In genomic region chr2:126520828-126521227, GRCm38 (mm10) we compare ENCODE assay signal across 10 mouse cellular contexts. TPM values are rescaled to one million over a fixed set of nuclear protein-coding genes. Genes with fewer than 3 reads are reported as not detected.
DNase-seq lines count a peak whose midpoint lies in the region; ATAC-seq and TF ChIP-seq lines count a peak whose summit lies in the region.
"Had no signal": no experiment of that assay in that cellular context is flagged by ENCODE, and none has a peak within 500 bp of the region (broad histone marks: within the 10 kb centered on the region; RNA-seq: fewer than 3 reads in every experiment).

No protein-coding gene starts in this region.

- peak; percentile 61 for ATAC-seq in activated CD4-positive, CD25-positive, alpha-beta regulatory T cell, adult 4 months
- peak; percentile 65; the same call in 1 of the 2 replicates for ATAC-seq in hindbrain, embryonic 15.5 days (ENCODE audit: low FRiP score, low read depth)

- no peaks in the 10 kb centered on the region for H3K9me3 ChIP-seq in hindbrain, embryonic 15.5 days
- H3K9me3 ChIP-seq: embryonic facial prominence, embryonic 15.5 days; lung, embryonic 15.5 days had no signal

- TF ChIP-seq POLR2A in kidney, adult 2 months (IDR thresholded peaks at IDR 0.05; ENCODE audit: low read depth, low read length): no peak

- H3K4me1 ChIP-seq in kidney, adult 2 months (ENCODE audit: control insufficient read depth, insufficient read depth, low read length): peaks cover 16% of the 10 kb centered on the region
- H3K4me1 ChIP-seq in hindbrain, embryonic 15.5 days (replicated peaks): no peaks in the 10 kb centered on the region
- H3K4me1 ChIP-seq: embryonic facial prominence, embryonic 15.5 days; lung, embryonic 15.5 days had no signal

- 11% methylated on average over 7 of the region's 7 CpGs for whole genome bisulfite sequencing in kidney, adult 2 months
- WGBS in hindbrain, embryonic 15.5 days: 13% methylated on average over 7 of the region's 7 CpGs

- no peak overlapping the region for H3K27ac ChIP-seq in kidney, adult 2 months (ENCODE audit: insufficient read depth, low read depth, low read length)
- no peak overlapping the region for H3K27ac ChIP-seq in hindbrain, embryonic 15.5 days (replicated peaks)
- H3K27ac ChIP-seq: embryonic facial prominence, embryonic 15.5 days; lung, embryonic 15.5 days had no signal

- H3K36me3 ChIP-seq in kidney, adult 2 months (ENCODE audit: control insufficient read depth, insufficient read depth, low read length): no peaks in the 10 kb centered on the region
- no peaks in the 10 kb centered on the region for H3K36me3 ChIP-seq in hindbrain, embryonic 15.5 days
- H3K36me3 ChIP-seq: embryonic facial prominence, embryonic 15.5 days; lung, embryonic 15.5 days had no signal

- no peaks in the 10 kb centered on the region for H3K27me3 ChIP-seq in kidney, adult 2 months (replicated peaks; ENCODE audit: control insufficient read depth, insufficient read depth, low read length)
- no peaks in the 10 kb centered on the region for H3K27me3 ChIP-seq in hindbrain, embryonic 15.5 days
- H3K27me3 ChIP-seq: embryonic facial prominence, embryonic 15.5 days; lung, embryonic 15.5 days had no signal

- H3K4me3 ChIP-seq in kidney, adult 2 months (ENCODE audit: insufficient read depth, low read depth, low read length): no peak overlapping the region
- H3K4me3 ChIP-seq in hindbrain, embryonic 15.5 days: no peak overlapping the region
- H3K4me3 ChIP-seq: embryonic facial prominence, embryonic 15.5 days; lung, embryonic 15.5 days had no signal

- no peak overlapping the region for H3K9ac ChIP-seq in hindbrain, embryonic 15.5 days
- H3K9ac ChIP-seq: embryonic facial prominence, embryonic 15.5 days; lung, embryonic 15.5 days had no signal

- 0 out of 2 replicates have a peak, but pooled peaks have one; percentile 10 for TF ChIP-seq CTCF in kidney, adult 2 months (conservative IDR thresholded peaks at IDR 0.05; ENCODE audit: insufficient read depth, insufficient read length, low read depth, low read length)

- peak; percentile 51 for DNase-seq in kidney, adult 2 months
- DNase-seq in kidney, adult 11 months: no peak
- DNase-seq in CD4-positive helper T cell, adult 2 months (ENCODE audit: low read depth, low spot score): peak; percentile 52
- DNase-seq in telencephalon, adult 2 months (ENCODE audit: low read depth, low spot score): peak; percentile 33
- DNase-seq in urinary bladder, postnatal 10 days (ENCODE audit: low spot score): no peak
- no peak for DNase-seq in frontal cortex, postnatal 25 days (ENCODE audit: low spot score in 2 of 2)

- no peak overlapping the region for H3K4me2 ChIP-seq in hindbrain, embryonic 15.5 days
- H3K4me2 ChIP-seq: embryonic facial prominence, embryonic 15.5 days; lung, embryonic 15.5 days had no signal

RNA-seq across cellular contexts. Expression of gene Atp8b4, which starts 20.4 kb away (rescaled TPM):
- 0.81 and 0.97 TPM in 2 replicates for polyA plus RNA-seq in kidney, adult 2 months (2012; rRNA removed)
- 1 to 10 TPM; 1.4 to 2.8 TPM for polyA plus RNA-seq in activated CD4-positive, CD25-positive, alpha-beta regulatory T cell, adult 4 months (2017; shearing (Covaris generic))
- 0.08 and 0.12 TPM in 2 replicates for polyA plus RNA-seq in hindbrain, embryonic 15.5 days (2015; fragmentation: Nextera tagmentation; extraction: Ambion mirVana)

RNA-seq across cellular contexts. Expression of gene Slc27a2, which starts 31.4 kb away (rescaled TPM):
- polyA plus RNA-seq in kidney, adult 2 months (2012; rRNA removed): 1,333 and 1,911 TPM in 2 replicates
- not detected for polyA plus RNA-seq in activated CD4-positive, CD25-positive, alpha-beta regulatory T cell, adult 4 months (2017; shearing (Covaris generic))
- 10.5 and 10.7 TPM in 2 replicates for polyA plus RNA-seq in hindbrain, embryonic 15.5 days (2015; fragmentation: Nextera tagmentation; extraction: Ambion mirVana)

Comparison
In these comparisons a context has a peak if more than half of its experiments do, and no peak if none do; other contexts are left out.
1. DNase-seq: peak in kidney, adult 2 months (single experiment), CD4-positive helper T cell, adult 2 months (single experiment) and telencephalon, adult 2 months (single experiment); none in kidney, adult 11 months (single experiment), urinary bladder, postnatal 10 days (single experiment) and frontal cortex, postnatal 25 days (0 of 2).
2. RNA of gene Slc27a2, which starts 31.4 kb away (polyA plus RNA-seq): 1,333 to 1,911 TPM in kidney, adult 2 months; 10.5 to 10.7 TPM in hindbrain, embryonic 15.5 days and not detected in activated CD4-positive, CD25-positive, alpha-beta regulatory T cell, adult 4 months; every median in the first group is over 100 times any median in the second.